Mouse (Mus musculus) mesoderm, embryonic 11.5 days (tissue): ENCODE data around the gene Snx11.
"Not testable (repeated sequence)": the region's sequence is repeated elsewhere in the genome, so short reads cannot be mapped to it uniquely, and the experiment has no call there.

Source experiments
- DNase-seq: peaks from one replicate; pipeline ENCODE4 v3.0.0-alpha.2; 2012; ENCODE audit warnings: low read depth, low spot score

The Snx11 gene

DNA sequence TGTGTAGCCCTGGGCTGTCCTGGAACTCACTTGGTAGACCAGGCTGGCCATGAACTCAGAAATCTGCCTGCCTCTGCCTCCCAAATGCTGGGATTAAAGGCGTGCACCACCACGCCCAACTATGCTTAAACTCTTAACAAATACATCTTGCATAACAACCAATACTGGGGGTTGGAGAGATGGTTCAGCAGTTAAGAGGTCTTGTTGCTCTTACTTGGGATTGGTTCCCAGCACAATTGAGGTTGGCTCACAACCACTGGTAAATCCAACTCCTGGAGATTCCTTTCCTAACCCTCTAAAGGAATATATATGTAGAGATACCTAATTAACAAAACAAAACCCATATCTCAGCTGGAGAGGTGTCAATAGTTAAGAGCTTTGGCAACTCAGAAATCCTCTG is 18.7 kb upstream of the Snx11 start:
- no peak for DNase-seq

DNA sequence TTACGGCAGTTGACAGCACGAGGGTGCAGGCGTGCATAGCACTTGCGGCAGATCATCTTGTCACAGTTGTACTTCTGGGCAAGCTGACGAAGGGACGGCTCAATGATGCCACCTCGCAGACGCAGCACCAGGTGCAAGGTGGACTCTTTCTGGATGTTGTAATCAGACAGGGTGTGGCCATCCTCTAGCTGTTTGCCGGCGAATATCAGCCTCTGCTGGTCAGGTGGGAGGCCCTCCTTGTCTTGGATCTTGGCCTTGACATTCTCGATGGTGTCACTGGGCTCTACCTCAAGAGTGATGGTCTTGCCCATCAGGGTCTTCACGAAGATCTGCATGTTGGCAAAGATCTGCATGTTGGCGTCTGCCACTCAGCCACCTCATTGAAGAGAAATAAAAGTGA is 18.1 kb upstream of the Snx11 start:
- no peak for DNase-seq

DNA sequence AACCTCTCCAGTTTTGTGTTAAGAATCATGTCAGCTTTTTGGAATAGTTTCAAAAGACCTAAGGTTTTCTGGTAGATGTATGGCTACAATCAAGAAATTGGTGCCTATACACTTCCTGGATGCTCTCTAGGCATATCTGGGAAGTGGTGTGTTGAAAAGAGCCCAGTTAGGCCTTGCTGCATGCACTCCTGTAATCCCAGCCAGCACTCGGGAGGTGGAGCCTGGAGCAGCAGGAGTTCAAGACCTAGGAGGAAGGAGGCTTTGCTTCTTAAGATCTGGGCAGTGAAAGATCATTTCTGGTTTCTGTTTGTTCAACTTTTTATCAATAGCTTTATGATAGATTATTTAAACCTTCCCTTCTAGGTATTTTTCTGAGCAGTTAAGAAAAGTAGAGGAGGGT is 13.3 kb upstream of the Snx11 start:
- no peak for DNase-seq

DNA sequence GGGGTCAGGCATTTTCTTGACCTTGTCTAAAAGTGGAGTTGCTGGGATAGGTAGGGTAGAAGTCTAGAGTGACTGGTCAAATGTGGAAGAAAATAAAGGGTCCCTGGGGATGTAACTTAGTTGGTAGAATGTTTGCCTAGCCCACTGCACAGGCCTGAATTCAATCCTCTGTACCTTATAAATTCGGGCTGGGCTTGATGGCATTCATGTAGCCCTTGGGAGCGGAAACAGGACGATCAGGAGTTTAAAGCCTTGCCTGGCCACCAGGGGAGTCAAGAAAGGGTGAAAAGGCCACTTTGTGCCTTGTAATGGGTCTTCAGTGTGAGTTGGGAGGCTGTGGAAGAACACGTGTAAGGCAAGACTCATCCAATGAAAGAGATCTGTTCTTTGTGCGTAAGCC is 12.6 kb upstream of the Snx11 start:
- no peak for DNase-seq

DNA sequence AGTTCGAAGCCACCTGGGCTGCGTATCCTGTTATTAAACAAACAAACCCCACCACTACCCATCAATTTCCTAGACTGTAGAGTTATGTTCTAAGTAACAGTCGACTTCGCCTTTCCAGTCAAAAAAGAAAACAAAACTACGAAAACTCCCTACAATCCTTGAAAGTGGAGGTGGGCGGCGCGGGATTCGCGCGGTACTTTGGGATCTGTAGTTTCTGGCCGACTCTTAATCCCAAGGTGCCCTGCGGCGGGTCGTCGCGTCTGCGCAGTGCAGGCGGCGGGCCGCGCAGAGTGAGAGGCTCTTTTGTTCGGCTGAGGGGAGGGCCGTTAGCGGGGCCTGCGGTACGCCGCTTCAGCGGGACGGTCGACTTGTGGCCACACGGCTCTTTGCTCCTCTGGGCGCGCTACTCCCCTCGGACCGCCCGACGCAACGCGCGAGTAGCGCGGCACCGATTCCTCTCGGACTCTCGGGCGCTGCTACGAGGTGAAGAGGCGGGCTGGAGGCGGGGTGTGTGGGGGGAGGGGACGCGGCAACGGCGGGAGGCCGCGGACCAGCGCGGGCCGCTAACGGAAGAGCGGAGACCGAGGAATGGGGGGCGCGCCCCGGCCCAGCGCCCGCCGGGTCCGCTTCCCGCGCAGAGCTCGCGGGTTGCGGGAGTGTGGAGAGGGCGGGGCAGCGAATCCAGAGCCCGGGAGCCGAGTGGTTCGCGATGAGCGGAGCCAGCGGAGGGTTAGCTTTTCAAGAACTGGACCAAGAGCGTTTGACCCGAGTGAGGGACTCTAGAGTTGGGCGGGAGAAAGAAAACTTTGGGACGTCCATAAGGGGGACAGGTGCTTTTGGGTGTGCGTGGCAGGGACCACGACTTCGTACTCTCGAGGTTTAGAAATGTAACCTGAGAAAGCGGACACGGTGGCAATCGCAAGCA is 11.8 kb upstream of the Snx11 start, which contains the start of gene Cbx1:
Gene Cbx1 (plus strand): TSS at position 257 of the 925 bp plus-strand sequence.
- peak; percentile 94 for DNase-seq

DNA sequence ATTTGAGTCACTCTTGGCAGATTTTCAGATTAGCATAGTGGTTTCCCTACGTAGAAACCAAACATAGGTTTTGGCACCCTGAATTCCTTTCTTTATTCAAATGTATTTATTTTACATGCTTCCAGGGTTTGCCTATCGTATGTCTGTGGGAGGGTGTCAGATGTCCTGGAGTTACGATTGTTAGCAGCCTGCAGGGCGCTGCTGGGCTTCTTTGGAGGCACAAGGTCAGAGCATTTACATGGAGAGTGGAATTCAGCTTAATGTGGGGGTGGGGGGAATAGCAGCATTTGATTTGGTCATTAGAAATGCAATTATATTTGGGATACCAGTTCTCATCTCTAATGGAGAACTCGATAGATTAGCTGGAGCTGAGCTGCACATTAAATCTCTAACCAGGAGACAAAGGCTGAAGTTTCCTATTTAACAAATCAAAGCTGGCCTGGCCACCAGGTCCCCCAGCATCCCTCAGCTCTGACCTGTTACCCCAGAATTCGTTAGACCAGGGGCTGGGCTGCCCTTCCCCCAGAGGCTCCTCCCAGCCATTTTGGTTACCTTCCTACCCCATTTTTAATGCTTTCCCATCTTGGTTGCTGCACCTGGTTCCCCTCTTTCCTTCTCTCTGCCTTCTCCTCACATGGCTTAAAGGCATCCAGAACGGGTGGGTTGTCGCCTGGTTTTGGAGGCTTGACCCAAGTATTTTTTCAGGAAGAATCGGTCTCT is 9.5 kb upstream of the Snx11 start:
- no peak for DNase-seq

DNA sequence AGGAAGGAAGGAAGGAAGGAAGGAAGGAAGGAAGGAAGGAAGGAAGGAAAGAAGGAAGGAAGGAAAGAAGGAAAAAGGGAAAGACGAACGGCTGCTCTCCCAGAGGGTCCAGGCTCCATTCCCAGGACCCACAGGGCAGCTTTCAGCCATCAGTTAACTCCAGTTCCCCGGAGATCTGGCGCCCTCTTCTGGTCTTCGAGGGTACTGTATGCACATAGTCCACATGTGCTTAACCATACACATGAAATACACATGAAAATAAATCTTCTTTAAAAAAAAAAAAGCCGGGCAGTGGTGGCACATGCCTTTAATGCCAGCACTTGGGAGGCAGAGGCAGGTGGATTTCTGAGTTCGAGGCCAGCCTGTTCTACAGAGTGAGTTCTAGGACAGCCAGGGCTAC is 7.5 kb upstream of the Snx11 start:
- DNase-seq = peak; percentile 87

DNA sequence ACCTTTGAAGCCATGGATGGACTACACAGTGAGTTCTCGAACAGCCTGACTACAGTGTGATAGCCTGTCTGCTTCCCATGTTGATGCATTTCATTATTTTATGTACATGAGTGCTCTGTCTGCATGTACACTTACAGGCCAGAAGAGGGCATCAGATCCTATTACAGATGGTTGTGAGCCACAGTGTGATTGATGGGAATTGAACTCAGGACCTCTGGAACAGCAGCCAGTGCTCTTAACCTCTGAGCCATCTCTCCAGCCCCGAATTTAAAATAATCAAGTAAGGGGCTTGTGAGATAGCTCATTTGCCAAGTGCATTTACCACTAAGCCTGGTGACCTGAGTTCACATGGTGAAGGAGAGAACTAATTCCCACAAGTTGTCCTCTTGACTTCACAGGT is 4.1 kb upstream of the Snx11 start:
- no peak for DNase-seq

DNA sequence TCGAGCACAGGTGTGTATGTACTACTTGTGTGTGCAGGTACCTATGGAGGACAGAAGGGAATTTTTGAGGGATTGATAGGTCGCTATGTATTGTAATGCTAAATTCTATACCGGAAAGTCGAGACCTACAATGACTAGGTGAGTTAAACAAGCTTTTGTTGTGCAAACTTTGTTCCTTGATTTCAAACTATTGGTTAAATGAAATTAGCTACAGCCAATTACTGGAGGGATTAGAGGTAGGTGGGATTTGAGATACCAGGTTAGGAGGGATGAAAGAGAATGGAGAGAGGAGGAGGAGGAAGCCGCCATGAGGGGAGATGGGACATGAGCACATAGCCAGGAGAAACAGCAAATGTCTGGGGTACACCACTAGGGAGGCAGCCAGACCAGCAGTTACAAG is 2.9 kb upstream of the Snx11 start:
- no peak for DNase-seq

DNA sequence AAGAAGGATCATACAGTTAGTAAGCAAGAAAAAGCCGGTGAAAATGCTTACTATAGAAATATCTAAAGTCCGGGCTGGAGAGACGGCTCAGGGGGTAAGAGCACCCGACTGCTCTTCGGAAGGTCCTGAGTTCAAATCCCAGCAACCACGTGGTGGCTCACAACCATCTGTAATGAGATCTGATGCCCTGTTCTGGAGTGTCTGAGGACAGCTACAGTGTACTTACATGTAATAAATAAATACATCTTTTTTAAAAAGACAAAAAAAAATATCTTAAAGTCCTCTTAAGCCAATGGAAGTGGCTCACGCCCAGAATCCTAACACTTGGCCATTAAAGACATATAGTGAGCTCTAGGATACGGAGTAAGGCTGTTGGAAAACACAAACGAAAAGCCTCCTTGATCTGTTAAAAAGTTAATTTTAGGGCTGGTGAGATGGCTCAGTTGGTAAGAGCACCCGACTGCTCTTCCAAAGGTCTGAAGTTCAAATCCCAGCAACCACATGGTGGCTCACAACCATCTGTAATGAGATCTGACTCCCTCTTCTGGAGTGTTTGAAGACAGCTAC is 785 bp upstream of the Snx11 start:
- DNase-seq = not testable (repeated sequence)

DNA sequence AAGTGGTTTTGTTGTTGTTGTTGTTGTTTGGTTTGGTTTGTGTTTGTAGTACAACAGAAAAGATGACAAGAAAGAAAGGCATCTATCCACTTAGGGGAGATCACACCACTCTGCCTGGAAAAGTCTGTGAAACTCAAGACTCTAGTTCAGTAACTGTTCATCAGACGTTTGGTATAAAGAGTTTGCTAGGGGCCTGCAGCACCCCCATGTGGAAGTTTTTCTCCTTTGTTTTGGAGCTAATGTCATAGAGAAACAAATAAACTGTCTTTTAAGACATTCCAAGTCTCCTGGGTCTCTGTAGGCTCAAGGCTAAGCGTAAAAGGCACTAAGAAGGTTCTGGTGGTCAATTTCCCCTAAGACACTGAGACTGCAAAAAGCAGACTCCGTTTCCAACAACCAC is 1.3 kb downstream of the Snx11 start:
- no peak for DNase-seq

DNA sequence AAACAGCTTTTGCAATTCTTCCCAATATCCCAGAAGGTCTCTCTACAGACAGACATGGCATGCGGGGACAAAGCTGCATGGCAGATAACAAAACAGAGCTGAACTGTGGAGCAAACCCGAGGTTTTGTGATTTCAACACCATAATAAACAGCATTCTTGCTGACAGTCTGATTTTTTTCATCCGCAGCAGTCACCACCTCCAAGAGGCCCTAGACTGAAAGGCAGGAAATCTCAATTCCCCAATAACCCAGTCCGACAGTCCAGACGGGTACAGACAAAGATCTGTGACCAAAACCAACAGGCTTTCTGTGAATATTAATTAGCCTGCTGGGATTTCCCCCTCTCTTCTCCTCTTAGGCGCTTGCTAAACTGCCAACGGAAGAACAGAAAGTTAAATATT is 1.7 kb downstream of the Snx11 start:
- DNase-seq = no peak

DNA sequence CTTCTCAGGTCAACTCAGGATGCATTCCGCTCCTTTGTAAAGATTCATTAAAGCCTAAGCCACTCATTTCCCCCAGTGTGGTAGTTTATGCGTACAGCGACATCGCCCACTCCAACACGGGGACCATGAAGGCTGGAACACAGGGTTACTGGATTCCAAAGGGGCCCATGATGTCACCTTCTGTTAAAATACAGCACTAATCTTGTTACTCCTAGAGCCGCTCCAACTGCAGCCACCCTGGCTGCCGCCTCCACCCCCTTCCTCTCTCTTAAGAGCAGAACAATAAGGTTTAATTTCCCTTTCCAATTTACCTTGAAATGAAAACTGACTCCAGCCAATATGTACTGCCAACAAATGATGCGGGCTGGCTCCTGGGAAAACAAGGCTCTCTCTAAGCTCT is 2.3 kb downstream of the Snx11 start:
- no peak for DNase-seq

DNA sequence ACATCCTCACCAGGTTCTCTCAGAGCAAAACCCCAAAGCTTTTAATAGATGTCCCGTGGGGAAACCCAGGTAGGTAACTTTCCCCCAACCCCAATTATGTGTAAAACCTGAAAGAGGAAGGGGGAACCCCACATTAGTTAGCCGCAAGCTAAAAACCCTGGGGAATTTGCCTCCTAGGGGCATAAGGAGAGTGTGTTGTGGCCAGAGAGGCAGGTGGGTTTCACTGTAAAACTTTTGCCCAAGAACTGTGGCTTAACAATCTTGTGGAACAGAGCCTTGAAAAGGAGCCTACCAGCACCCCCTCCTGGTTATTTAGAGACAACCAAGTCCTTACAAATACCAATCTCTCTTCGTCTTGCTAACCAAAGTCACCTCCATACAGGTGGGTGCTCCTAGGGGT is 2.8 kb downstream of the Snx11 start:
- DNase-seq = no peak

DNA sequence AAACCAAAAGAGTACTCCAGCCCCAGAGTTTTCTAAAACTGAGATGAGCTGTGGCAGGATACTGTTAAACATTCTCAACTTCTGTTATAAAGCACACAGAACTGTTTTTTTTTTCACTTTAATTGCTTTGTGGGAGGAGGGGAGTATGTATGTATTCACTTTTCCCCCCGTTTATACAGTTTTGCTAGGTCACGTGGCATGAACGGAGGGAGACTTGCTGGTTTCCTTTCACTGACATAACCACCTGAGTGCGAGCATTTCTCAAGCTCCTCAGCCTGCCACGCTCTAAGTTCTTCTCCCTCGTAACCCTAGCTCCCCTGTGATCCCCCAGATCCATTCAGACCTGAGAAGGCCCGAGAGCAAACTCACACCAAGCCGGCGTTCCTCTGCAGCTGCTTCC is 4.9 kb downstream of the Snx11 start:
- no peak for DNase-seq

DNA sequence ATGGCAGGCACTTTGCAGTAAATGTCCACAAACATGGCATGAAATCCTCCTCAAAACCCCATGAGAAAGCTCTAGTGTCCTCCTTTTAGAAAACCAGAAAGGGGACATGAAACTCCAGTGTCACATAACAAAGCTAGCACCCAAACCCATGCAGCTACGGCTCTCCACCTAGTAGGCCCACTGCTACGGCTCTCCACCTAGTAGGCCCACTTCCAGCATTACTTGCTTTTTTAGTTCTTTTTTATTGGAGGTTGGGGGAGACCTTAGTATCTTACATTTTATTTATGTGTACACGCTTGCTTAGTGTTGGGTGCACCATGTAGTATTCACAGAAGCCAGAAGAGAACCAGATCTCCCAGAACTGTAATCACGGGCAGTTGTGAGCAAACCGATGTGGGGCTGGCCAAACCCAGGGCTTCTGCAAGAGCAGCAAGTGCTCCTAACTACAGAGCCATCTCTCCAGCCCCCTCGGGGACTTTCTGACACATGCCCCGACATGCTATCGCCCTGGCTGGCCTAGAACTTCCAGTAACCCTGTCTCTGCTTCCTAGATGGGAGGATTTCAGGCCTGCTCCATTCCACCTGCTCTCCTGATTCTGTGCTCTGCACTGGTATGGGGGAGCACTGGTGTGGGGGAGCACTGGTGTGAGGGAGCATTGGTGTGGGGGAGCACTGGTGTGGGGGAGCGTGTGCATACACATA is 5.9 kb downstream of the Snx11 start:
- no peak for DNase-seq

DNA sequence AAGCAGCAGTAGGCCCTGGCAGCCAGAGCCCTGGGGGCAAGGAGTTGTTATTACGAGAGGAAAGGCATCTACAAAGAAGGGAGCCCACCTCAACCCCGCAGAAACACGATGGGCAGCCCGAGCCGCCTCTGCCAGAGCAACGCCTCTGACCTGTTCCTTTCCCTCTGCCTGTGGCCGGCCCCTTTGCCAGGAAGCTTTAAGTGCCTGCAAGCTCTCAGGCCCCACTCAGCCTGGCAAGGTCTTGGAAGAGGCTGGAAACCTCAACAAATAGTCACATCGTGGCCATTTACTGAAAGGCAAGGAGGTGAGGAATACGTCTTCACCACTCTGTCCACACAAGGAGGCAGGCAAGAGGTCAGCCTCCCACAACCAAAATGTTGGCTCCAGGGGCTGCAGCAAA is 9.1 kb downstream of the Snx11 start:
- DNase-seq = no peak

DNA sequence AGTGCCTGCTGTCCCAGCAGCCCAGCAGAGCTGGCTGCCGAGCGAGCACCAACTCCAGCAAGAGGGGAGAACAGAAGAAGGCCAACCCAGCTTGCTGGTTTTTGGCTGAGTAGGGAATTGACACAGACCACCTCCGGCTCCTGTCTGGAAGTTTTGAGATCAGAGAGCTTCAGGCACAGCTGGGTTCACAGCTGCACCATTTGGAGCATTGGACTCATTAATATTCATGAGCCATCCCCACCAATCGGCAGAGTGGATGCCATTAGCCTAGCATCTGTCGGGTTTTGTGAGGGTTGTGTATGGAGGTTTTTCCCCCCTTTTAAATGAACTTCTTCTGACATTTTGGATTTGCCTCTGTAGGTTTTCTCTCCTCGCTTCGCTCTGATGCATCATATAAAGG is 10.3 kb downstream of the Snx11 start:
- peak; percentile 63 for DNase-seq

DNA sequence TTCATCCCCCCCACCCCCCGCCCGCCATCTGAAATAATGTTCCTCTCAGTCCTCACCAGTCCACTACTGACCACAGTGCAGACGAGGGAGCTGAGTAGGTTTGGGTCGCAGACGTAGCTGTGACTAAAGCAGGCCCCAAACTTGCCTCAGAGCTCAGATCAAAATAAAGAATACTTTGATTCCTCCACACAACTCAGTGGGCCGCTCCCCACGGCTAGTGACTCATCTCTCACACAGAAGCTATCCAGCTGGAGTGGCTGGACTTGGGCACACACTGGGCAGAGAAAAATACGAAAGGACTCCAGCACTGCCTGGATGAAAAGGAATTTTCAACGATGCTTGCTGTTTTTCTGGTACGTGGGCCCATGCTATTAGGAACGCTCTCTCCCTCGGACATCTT is 10.8 kb downstream of the Snx11 start:
- DNase-seq = no peak

DNA sequence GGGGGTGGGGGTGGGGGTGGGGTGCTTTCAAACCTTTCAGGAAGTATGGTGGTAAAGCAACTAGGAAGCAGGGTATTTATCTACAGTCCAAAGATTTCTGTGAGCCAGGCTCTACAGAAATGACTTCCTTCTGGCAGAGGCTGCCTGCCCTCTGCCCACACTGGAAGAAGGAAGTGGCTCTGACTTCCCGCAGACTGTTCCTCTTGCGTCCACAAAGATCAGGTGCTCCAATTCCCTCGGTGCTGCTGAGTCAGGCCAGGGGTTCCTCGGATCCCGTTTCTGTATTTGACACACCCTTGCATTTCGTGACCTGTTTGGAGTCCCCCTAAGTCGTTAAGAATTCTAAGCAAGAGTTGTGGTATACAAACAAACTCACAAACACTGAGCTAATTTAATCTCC is 11.7 kb downstream of the Snx11 start:
- no peak for DNase-seq

DNA sequence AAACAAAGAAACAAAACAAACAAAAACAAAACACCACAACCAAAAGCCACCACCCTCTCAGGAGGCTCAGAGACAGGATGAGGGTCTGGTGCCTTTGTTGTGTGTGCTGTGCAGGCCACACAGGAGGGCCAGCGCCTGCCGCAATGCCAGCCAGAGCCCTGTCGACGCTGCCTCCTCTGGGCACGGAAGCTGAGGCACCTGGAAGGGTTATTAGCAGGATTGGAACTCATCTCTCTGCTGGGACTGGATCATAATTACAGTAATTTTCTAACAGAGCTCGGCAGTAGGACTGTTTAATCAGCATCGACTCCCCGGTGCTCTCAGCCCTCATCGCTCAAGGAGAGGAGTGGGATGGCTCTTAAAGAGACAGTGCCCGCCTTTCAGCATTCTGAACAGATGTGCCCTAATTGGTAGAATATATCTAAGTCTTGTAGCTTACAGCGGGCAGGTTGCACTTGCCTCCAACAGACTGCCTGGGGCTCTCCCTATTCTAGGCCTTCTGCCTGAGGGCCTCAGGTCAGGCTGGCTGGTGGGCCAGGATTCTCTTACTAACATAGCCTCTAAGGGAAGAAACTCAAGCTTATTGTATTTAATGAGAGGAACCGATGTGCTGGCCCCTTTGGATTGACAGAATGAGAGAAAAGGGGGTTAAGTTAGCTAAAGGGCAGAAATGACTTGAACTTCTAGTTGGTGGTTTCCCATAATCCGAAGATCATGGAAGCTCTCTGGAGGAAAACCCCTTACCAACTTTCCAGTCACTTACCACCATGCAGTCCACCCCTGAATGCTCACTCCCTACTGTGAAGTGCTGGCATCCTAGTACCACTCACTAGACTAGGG is 12.6 kb downstream of the Snx11 start:
- DNase-seq = no peak
